ENCODE assay signal across 12 mouse cellular contexts in genomic region chr11:24371687-24371950, GRCm38 (mm10).
A peak's percentile ranks its signal among the peaks of the same experiment; 100 is the strongest.
DNase-seq lines count a peak whose midpoint lies in the region; ATAC-seq and TF ChIP-seq lines count a peak whose summit lies in the region.
"Had no signal": no experiment of that assay in that cellular context is flagged by ENCODE, and none has a peak within 500 bp of the region (broad histone marks: within the 10 kb centered on the region; RNA-seq: fewer than 3 reads in every experiment).

No protein-coding gene starts in this region.

- peak; percentile 33; the same call in 1 of the 2 replicates for ATAC-seq in intestine, postnatal 0 days
- ATAC-seq in intestine, embryonic 16.5 days = no peak
- peak; percentile 67 for ATAC-seq in forebrain, embryonic 14.5 days
- no peak for ATAC-seq in erythroblast, adult 5-6 weeks (replicated peaks; ENCODE audit: low FRiP score, poor library complexity, severe bottlenecking)

- H3K9ac ChIP-seq in intestine, postnatal 0 days (ENCODE audit: low read depth, low read length) = no peak overlapping the region
- no peak overlapping the region for H3K9ac ChIP-seq in intestine, embryonic 16.5 days (ENCODE audit: low read depth, low read length)
- no peak overlapping the region for H3K9ac ChIP-seq in forebrain, embryonic 14.5 days (ENCODE audit: low read length)

- no peak overlapping the region for H3K27ac ChIP-seq in intestine, postnatal 0 days (ENCODE audit: low read depth, low read length)
- H3K27ac ChIP-seq in intestine, embryonic 16.5 days (ENCODE audit: low read length) = no peak overlapping the region
- H3K27ac ChIP-seq in forebrain, embryonic 14.5 days (ENCODE audit: low read depth, low read length) = peak overlapping the region; percentile 89
- H3K27ac ChIP-seq in limb, embryonic 10.5 days = peak overlapping the region; percentile 71; the same call in 1 of the 2 replicates

- no peaks in the 10 kb centered on the region for H3K36me3 ChIP-seq in intestine, postnatal 0 days (ENCODE audit: control insufficient read depth, insufficient read depth)
- H3K36me3 ChIP-seq in intestine, embryonic 16.5 days (ENCODE audit: control insufficient read depth, insufficient read depth, low read length) = no peaks in the 10 kb centered on the region
- no peaks in the 10 kb centered on the region for H3K36me3 ChIP-seq in forebrain, embryonic 14.5 days (ENCODE audit: control insufficient read depth, insufficient read depth, low read length)
- H3K36me3 ChIP-seq in limb, embryonic 10.5 days = no peaks in the 10 kb centered on the region

- no peak for TF ChIP-seq POLR2A in brain, embryonic 14.5 days (IDR thresholded peaks at IDR 0.05; ENCODE audit: borderline replicate concordance, extremely low read depth, insufficient read depth, insufficient read length, poor library complexity, severe bottlenecking)

- H3K27me3 ChIP-seq in intestine, postnatal 0 days (replicated peaks; ENCODE audit: control insufficient read depth, insufficient read depth, low read length) = no peaks in the 10 kb centered on the region
- H3K27me3 ChIP-seq in intestine, embryonic 16.5 days (replicated peaks; ENCODE audit: control insufficient read depth, insufficient read depth, low read length) = no peaks in the 10 kb centered on the region
- no peaks in the 10 kb centered on the region for H3K27me3 ChIP-seq in forebrain, embryonic 14.5 days (replicated peaks; ENCODE audit: control insufficient read depth, insufficient read depth, low read length)
- H3K27me3 ChIP-seq in limb, embryonic 10.5 days (ENCODE audit: low read depth, poor library complexity, severe bottlenecking) = no peaks in the 10 kb centered on the region

- no peak for TF ChIP-seq CTCF in intestine, postnatal 0 days (IDR thresholded peaks at IDR 0.05; ENCODE audit: low read depth)
- no peak for TF ChIP-seq CTCF in brain, embryonic 14.5 days (IDR thresholded peaks at IDR 0.05; ENCODE audit: borderline replicate concordance, extremely low read depth, insufficient read depth, insufficient read length)

- H3K4me2 ChIP-seq in intestine, postnatal 0 days (replicated peaks; ENCODE audit: low read depth) = no peak overlapping the region
- no peak overlapping the region for H3K4me2 ChIP-seq in intestine, embryonic 16.5 days (ENCODE audit: low read depth, low read length)
- peak overlapping the region; percentile 38 for H3K4me2 ChIP-seq in forebrain, embryonic 14.5 days (ENCODE audit: low read length)

- no peaks in the 10 kb centered on the region for H3K9me3 ChIP-seq in intestine, postnatal 0 days (ENCODE audit: control insufficient read depth)
- no peaks in the 10 kb centered on the region for H3K9me3 ChIP-seq in intestine, embryonic 16.5 days (ENCODE audit: control insufficient read depth, low read length)
- no peaks in the 10 kb centered on the region for H3K9me3 ChIP-seq in forebrain, embryonic 14.5 days (replicated peaks; ENCODE audit: control insufficient read depth, low read length)
- H3K9me3 ChIP-seq in limb, embryonic 10.5 days (replicated peaks) = no peaks in the 10 kb centered on the region

- peak; percentile 94 for DNase-seq in brain, embryonic 14.5 days (ENCODE audit: low read depth)
- no peak for DNase-seq in forebrain, embryonic 14.5 days (ENCODE audit: low spot score)
- no peak for DNase-seq in limb, embryonic 10.5 days (ENCODE audit: low spot score)
- no peak for DNase-seq in layer of hippocampus, adult 18-20 months (ENCODE audit: low spot score in 2 of 2)
- no peak for DNase-seq in MN1 (ENCODE audit: low spot score)
- DNase-seq: adrenal gland, adult 8-10 months; B cell, adult 2 months; cerebellum, adult 8-10 months; thymus, postnatal 25 days had no signal

- no peak overlapping the region for H3K4me3 ChIP-seq in intestine, postnatal 0 days (ENCODE audit: low read depth, low read length)
- H3K4me3 ChIP-seq in intestine, embryonic 16.5 days (ENCODE audit: low read length) = no peak overlapping the region
- H3K4me3 ChIP-seq in forebrain, embryonic 14.5 days (ENCODE audit: low read depth, low read length) = no peak overlapping the region
- H3K4me3 ChIP-seq in limb, embryonic 10.5 days = no peak overlapping the region

- WGBS in intestine, postnatal 0 days = 65% methylated on average over 5 of the region's 5 CpGs
- WGBS in intestine, embryonic 16.5 days = 56% methylated on average over 5 of the region's 5 CpGs
- WGBS in forebrain, embryonic 14.5 days = 17% methylated on average over 5 of the region's 5 CpGs
- WGBS in limb, embryonic 10.5 days = 32% methylated on average over 5 of the region's 5 CpGs

- H3K4me1 ChIP-seq in intestine, postnatal 0 days (replicated peaks; ENCODE audit: control insufficient read depth, insufficient read depth, low read length) = no peaks in the 10 kb centered on the region
- H3K4me1 ChIP-seq in intestine, embryonic 16.5 days (ENCODE audit: control insufficient read depth, insufficient read depth, low read length) = peaks cover 23% of the 10 kb centered on the region
- H3K4me1 ChIP-seq in forebrain, embryonic 14.5 days (ENCODE audit: control insufficient read depth, insufficient read depth, low read length) = peaks cover 45% of the 10 kb centered on the region
- H3K4me1 ChIP-seq in limb, embryonic 10.5 days = peaks cover 44% of the 10 kb centered on the region

Comparison
In these comparisons a context has a peak if more than half of its experiments do, and no peak if none do; other contexts are left out.
1. ATAC-seq: peak in intestine, postnatal 0 days (single experiment) and forebrain, embryonic 14.5 days (single experiment); none in intestine, embryonic 16.5 days (single experiment) and erythroblast, adult 5-6 weeks (single experiment).
2. H3K27ac ChIP-seq: peak in forebrain, embryonic 14.5 days (single experiment) and limb, embryonic 10.5 days (single experiment); none in intestine, postnatal 0 days (single experiment) and intestine, embryonic 16.5 days (single experiment).